Mouse (Mus musculus): ENCODE measurements around the gene Rfxap. TPM values are rescaled to one million over a fixed set of nuclear protein-coding genes. Genes with fewer than 3 reads are reported as not detected.

Gene Rfxap
- polyA plus RNA-seq, 1 experiment, result 28.1 TPM

- Histone ChIP-seq H3K4me1 (ENCODE audit: control insufficient read depth, insufficient read depth, low read length) (peaks cover 10% of the 10 kb centered on the region), H3K4me3 (ENCODE audit: insufficient read depth, low read length) (no peak overlapping the region), H3K27ac (ENCODE audit: insufficient read depth, low read depth, low read length) (no peak overlapping the region)
- TF ChIP-seq POLR2A (IDR thresholded peaks at IDR 0.05; ENCODE audit: borderline replicate concordance, low read depth, low read length) (no peak), CTCF (IDR thresholded peaks at IDR 0.05; ENCODE audit: low read depth, low read length) (no peak)
These were observed 3.9 kb downstream of the Rfxap start for GRCm38 (mm10) chr3:54803713-54804112.

DNA sequence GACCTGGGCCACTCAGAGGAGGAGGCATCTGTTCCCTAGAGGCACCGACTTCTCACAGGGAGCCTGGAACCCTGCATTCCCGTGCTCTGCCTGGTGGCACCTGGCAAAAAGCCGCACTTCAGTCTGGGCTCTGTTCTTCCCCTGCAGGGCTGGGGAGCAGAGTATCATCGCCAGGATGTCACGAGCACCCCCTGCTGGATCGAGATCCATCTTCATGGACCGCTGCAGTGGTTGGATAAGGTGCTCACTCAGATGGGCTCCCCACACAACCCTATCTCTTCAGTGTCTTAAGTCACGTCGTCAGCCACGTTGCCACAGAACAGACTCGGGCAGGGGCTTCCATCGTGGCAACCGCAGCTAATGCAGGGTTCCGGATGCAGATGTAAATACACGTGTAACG, 10.4 kb downstream of the Rfxap start:
- Histone ChIP-seq H3K27ac (ENCODE audit: insufficient read depth, low read depth, low read length) (no peak overlapping the region), H3K4me3 (ENCODE audit: insufficient read depth, low read length) (no peak overlapping the region), H3K4me1 (ENCODE audit: control insufficient read depth, insufficient read depth, low read length) (no peaks in the 10 kb centered on the region)
- TF ChIP-seq POLR2A (IDR thresholded peaks at IDR 0.05; ENCODE audit: borderline replicate concordance, low read depth, low read length), result no peak
- TF ChIP-seq CTCF (IDR thresholded peaks at IDR 0.05; ENCODE audit: low read depth, low read length), result no peak

DNA sequence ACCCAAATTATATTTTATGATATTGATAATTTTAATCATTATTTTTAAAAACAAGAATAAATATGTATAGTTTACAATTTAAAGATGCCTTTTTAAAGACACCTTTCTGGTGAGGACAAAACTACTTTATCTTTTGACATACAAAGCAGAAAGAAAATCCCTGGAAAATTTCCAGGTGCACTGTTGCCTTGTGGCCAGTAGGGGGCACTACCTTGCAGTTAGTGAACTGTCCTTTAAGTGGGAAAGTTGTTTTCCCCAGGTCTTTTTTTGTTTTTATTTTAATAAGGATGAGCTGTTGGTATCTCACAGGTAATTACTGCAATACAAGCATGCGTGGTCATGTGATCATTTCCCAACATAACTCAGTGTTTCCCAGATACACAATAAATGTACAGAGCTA, 11.8 kb downstream of the Rfxap start:
- H3K4me3 ChIP-seq (ENCODE audit: insufficient read depth, low read length), result no peak overlapping the region
- no peak for TF ChIP-seq CTCF (IDR thresholded peaks at IDR 0.05; ENCODE audit: low read depth, low read length)
- TF ChIP-seq POLR2A (IDR thresholded peaks at IDR 0.05; ENCODE audit: borderline replicate concordance, low read depth, low read length), result no peak
- no peak overlapping the region for H3K27ac ChIP-seq (ENCODE audit: insufficient read depth, low read depth, low read length)
- H3K4me1 ChIP-seq (ENCODE audit: control insufficient read depth, insufficient read depth, low read length), result no peaks in the 10 kb centered on the region

- H3K4me3 ChIP-seq (ENCODE audit: insufficient read depth, low read length), result no peak overlapping the region
- no peak overlapping the region for H3K27ac ChIP-seq (ENCODE audit: insufficient read depth, low read depth, low read length)
- TF ChIP-seq CTCF (IDR thresholded peaks at IDR 0.05; ENCODE audit: low read depth, low read length) (no peak), POLR2A (IDR thresholded peaks at IDR 0.05; ENCODE audit: borderline replicate concordance, low read depth, low read length) (no peak)
- no peaks in the 10 kb centered on the region for H3K4me1 ChIP-seq (ENCODE audit: control insufficient read depth, insufficient read depth, low read length)
These were observed 12.2 kb downstream of the Rfxap start for GRCm38 (mm10) chr3:54795379-54795778.

GRCm38 (mm10) chr3:54793762-54794161, 13.8 kb downstream of the Rfxap start:
- no peak for TF ChIP-seq POLR2A (IDR thresholded peaks at IDR 0.05; ENCODE audit: borderline replicate concordance, low read depth, low read length)
- no peak for TF ChIP-seq CTCF (IDR thresholded peaks at IDR 0.05; ENCODE audit: low read depth, low read length)
- Histone ChIP-seq H3K27ac (ENCODE audit: insufficient read depth, low read depth, low read length) (no peak overlapping the region), H3K4me3 (ENCODE audit: insufficient read depth, low read length) (no peak overlapping the region), H3K4me1 (ENCODE audit: control insufficient read depth, insufficient read depth, low read length) (no peaks in the 10 kb centered on the region)

DNA sequence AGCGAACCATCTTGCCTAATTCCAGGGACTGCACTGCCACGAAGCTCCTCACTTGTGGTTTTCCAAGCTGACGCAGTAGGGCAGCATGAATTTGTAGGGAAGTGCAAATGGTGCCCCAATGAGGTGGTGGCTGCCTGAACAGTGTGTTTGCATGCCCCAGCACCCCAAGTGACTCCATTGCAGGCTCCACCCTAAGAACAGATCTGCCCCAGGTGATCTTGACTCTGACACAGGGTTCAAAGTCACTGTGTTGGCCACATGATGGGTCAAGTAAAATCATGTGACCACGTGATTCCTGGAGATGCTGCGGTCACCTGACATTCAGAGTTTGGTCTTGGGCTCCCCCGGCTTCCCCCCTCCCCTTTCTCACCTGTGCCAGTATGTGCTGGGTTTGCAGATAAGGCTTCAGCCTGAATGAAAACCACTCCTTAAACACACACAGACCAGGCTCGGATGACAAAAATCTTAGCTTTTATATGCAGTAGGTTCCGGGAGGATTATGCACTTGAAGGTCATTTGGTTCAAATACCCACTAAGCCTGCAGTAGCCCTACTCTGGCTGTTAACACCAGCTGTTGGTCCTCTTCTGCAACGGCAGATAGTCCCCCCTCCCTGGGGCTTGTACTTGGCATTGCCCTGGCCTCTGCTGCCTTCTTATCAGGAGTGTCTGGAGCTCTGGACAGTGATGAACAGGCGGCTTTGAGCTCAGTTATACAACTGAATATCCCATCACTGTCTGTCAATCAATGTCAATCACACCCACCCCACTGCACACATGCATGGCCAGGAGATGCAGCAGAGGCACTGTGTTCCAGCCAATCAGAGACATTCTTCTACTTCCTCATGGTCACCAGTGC, 15.5 kb downstream of the Rfxap start:
- Histone ChIP-seq H3K27ac (ENCODE audit: insufficient read depth, low read depth, low read length) (no peak overlapping the region), H3K4me1 (ENCODE audit: control insufficient read depth, insufficient read depth, low read length) (no peaks in the 10 kb centered on the region), H3K4me3 (ENCODE audit: insufficient read depth, low read length) (no peak overlapping the region)
- TF ChIP-seq POLR2A (IDR thresholded peaks at IDR 0.05; ENCODE audit: borderline replicate concordance, low read depth, low read length), result no peak
- TF ChIP-seq CTCF (IDR thresholded peaks at IDR 0.05; ENCODE audit: low read depth, low read length), result no peak

GRCm38 (mm10) chr3:54790601-54791000, 17.0 kb downstream of the Rfxap start:
- TF ChIP-seq CTCF (IDR thresholded peaks at IDR 0.05; ENCODE audit: low read depth, low read length) (no peak), POLR2A (IDR thresholded peaks at IDR 0.05; ENCODE audit: borderline replicate concordance, low read depth, low read length) (no peak)
- no peak overlapping the region for H3K27ac ChIP-seq (ENCODE audit: insufficient read depth, low read depth, low read length)
- no peak overlapping the region for H3K4me3 ChIP-seq (ENCODE audit: insufficient read depth, low read length)
- no peaks in the 10 kb centered on the region for H3K4me1 ChIP-seq (ENCODE audit: control insufficient read depth, insufficient read depth, low read length)

DNA sequence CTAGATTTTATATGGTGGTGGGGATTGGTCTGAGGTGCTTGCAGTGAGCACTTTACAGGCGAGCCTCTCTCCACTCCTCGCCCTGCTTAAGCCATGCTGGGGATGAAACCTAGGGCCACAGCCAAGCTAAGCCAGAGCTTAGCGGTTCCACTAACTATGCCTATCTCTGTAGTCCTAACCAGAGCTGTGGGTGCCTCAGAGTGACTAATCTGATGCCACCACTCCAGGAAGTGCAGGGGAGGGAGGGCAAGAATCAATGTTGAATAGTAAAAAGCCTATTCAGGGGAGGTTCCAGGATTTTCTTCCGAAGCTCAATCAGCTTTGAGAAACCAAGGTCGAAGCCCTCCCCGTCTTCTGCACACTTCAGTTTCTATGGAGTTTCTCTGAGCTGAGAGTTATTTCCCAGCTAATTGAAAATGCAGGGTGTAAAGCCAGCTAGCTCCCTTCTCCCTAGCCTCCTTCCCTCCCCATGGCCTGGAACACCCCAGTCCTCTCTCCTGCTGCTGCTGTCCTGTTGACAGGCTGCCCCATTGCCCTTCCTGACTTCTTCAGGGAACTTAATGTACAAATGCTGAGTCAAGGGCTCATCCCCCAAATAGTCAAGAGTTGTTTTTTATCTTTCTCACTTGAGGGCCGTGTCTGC, 31.5 kb downstream of the Rfxap start:
- no peak overlapping the region for H3K27ac ChIP-seq (ENCODE audit: insufficient read depth, low read depth, low read length)
- no peak overlapping the region for H3K4me3 ChIP-seq (ENCODE audit: insufficient read depth, low read length)
- H3K4me1 ChIP-seq (ENCODE audit: control insufficient read depth, insufficient read depth, low read length), result no peaks in the 10 kb centered on the region
- no peak for TF ChIP-seq CTCF (IDR thresholded peaks at IDR 0.05; ENCODE audit: low read depth, low read length)
- TF ChIP-seq POLR2A (IDR thresholded peaks at IDR 0.05; ENCODE audit: borderline replicate concordance, low read depth, low read length), result no peak

DNA sequence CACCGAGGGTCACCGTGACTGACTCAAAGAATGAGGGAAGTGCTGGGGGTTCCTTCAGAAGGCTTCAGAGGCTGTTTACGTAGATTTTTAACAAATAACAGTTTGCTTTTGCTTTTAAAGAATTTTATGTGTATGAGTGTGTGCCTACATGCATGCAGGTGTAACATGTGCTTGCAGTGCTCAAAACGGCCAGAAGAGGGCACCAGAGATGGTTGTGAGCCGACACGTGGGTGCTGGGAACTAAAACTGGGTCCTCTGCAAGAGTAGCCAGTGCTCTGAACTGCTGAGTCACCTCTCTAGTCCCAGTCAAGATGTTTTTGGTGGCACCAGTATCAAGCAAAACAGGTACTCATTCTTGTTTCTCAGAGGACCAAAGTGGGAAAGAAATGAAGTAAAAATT, 34.0 kb downstream of the Rfxap start:
- no peak overlapping the region for H3K4me3 ChIP-seq (ENCODE audit: insufficient read depth, low read length)

More for the DNA sequence above, 34.0 kb downstream of the Rfxap start:
- H3K27ac ChIP-seq (ENCODE audit: insufficient read depth, low read depth, low read length), result no peak overlapping the region
- TF ChIP-seq POLR2A (IDR thresholded peaks at IDR 0.05; ENCODE audit: borderline replicate concordance, low read depth, low read length) (no peak), CTCF (IDR thresholded peaks at IDR 0.05; ENCODE audit: low read depth, low read length) (0 out of 2 replicates have a peak, but pooled peaks have one; percentile 22)
- no peaks in the 10 kb centered on the region for H3K4me1 ChIP-seq (ENCODE audit: control insufficient read depth, insufficient read depth, low read length)
